24 mouse cellular contexts compared by ENCODE assay signal in genomic region chr6:95676439-95676838, GRCm38 (mm10). TPM values are rescaled to one million over a fixed set of nuclear protein-coding genes. Genes with fewer than 3 reads are reported as not detected.
DNase-seq lines count a peak whose midpoint lies in the region; ATAC-seq lines count a peak whose summit lies in the region.
"Had no signal": no experiment of that assay in that cellular context is flagged by ENCODE, and none has a peak within 500 bp of the region (broad histone marks: within the 10 kb centered on the region; RNA-seq: fewer than 3 reads in every experiment).

No protein-coding gene starts in this region.

- 4% methylated on average over 4 of the region's 4 CpGs for WGBS in heart, embryonic 12.5 days
- WGBS in liver, embryonic 11.5 days: 15% methylated on average over 4 of the region's 4 CpGs
- WGBS in liver, embryonic 13.5 days (ENCODE audit: insufficient replicate concordance): 25% methylated on average over 4 of the region's 4 CpGs

- no peak overlapping the region for H3K9ac ChIP-seq in heart, embryonic 12.5 days
- no peak overlapping the region for H3K9ac ChIP-seq in liver, embryonic 11.5 days (ENCODE audit: low read depth, low read length)
- no peak overlapping the region for H3K9ac ChIP-seq in liver, embryonic 13.5 days
- H3K9ac ChIP-seq: embryonic facial prominence, embryonic 12.5 days; forebrain, embryonic 13.5 days had no signal

- H3K4me1 ChIP-seq in heart, embryonic 12.5 days (replicated peaks): peaks cover 58% of the 10 kb centered on the region
- H3K4me1 ChIP-seq in liver, embryonic 11.5 days (replicated peaks; ENCODE audit: control insufficient read depth, insufficient read depth, low read length): peaks cover 9% of the 10 kb centered on the region; the same call in 1 of the 2 replicates
- H3K4me1 ChIP-seq in liver, embryonic 13.5 days (replicated peaks): peaks cover 22% of the 10 kb centered on the region

- H3K9me3 ChIP-seq in heart, embryonic 12.5 days (replicated peaks): no peaks in the 10 kb centered on the region
- no peaks in the 10 kb centered on the region for H3K9me3 ChIP-seq in liver, embryonic 11.5 days (ENCODE audit: control insufficient read depth, low read length)
- H3K9me3 ChIP-seq in liver, embryonic 13.5 days (replicated peaks): no peaks in the 10 kb centered on the region
- H3K9me3 ChIP-seq: embryonic facial prominence, embryonic 10.5 days; embryonic facial prominence, embryonic 12.5 days; forebrain, embryonic 13.5 days; G1E had no signal

- H3K27ac ChIP-seq in heart, embryonic 12.5 days (ENCODE audit: poor library complexity, severe bottlenecking): no peak overlapping the region
- no peak overlapping the region for H3K27ac ChIP-seq in liver, embryonic 11.5 days (ENCODE audit: low read depth, low read length)
- no peak overlapping the region for H3K27ac ChIP-seq in liver, embryonic 13.5 days
- H3K27ac ChIP-seq: embryonic facial prominence, embryonic 12.5 days; forebrain, embryonic 13.5 days had no signal

- 0 out of 2 replicates have a peak, but pooled peaks have one; percentile 18 for ATAC-seq in heart, embryonic 12.5 days (ENCODE audit: insufficient number of reproducible peaks, low FRiP score)
- ATAC-seq in liver, embryonic 11.5 days (replicated peaks; ENCODE audit: low FRiP score): peak; percentile 58
- peak; percentile 29; the same call in 1 of the 2 replicates for ATAC-seq in liver, embryonic 13.5 days (ENCODE audit: low read depth)
- ATAC-seq: activated CD4-positive, CD25-positive, alpha-beta regulatory T cell, adult 4 months; CD4-positive, CD25-positive, alpha-beta regulatory T cell, adult 4 months; forebrain, embryonic 13.5 days; Patski had no signal

- DNase-seq in heart, adult 11 months: peak; percentile 41
- DNase-seq in heart, adult 9 months (ENCODE audit: low spot score in 2 of 2): no peak
- DNase-seq in heart, postnatal 10 days: no peak
- DNase-seq in liver, embryonic 11.5 days (ENCODE audit: low spot score): no peak
- DNase-seq in liver: no peak
- DNase-seq in liver, embryonic 13.5 days: no peak
- DNase-seq: adrenal gland, adult 8-10 months; adrenal gland, postnatal 14 days; adrenal gland, postnatal 36 days; B cell, adult 2 months; cerebellum, adult 11-12 months; cerebellum, adult 2 months; cerebellum, adult 9-10 months; cerebellum, postnatal 10 days; cerebellum, postnatal 25 days had no signal

- H3K4me2 ChIP-seq in heart, embryonic 12.5 days: no peak overlapping the region
- no peak overlapping the region for H3K4me2 ChIP-seq in liver, embryonic 11.5 days
- H3K4me2 ChIP-seq in liver, embryonic 13.5 days: no peak overlapping the region
- H3K4me2 ChIP-seq: embryonic facial prominence, embryonic 12.5 days; forebrain, embryonic 13.5 days had no signal

- intact Hi-C loops in heart, postnatal 10 days (cut with DNase I): no loop called here

- H3K36me3 ChIP-seq in heart, embryonic 12.5 days: 0 out of 2 replicates have a peak, but pooled peaks cover 3% of the 10 kb centered on the region
- H3K36me3 ChIP-seq in liver, embryonic 11.5 days (ENCODE audit: control insufficient read depth, insufficient read depth, low read length): no peaks in the 10 kb centered on the region; the same call in 1 of the 2 replicates
- H3K36me3 ChIP-seq in liver, embryonic 13.5 days: peaks cover 4% of the 10 kb centered on the region
- H3K36me3 ChIP-seq: embryonic facial prominence, embryonic 12.5 days had no signal

- no peaks in the 10 kb centered on the region for H3K27me3 ChIP-seq in heart, embryonic 12.5 days (replicated peaks)
- no peaks in the 10 kb centered on the region for H3K27me3 ChIP-seq in liver, embryonic 11.5 days (replicated peaks; ENCODE audit: control insufficient read depth, insufficient read depth, low read length)
- no peaks in the 10 kb centered on the region for H3K27me3 ChIP-seq in liver, embryonic 13.5 days
- H3K27me3 ChIP-seq: CH12.LX; embryonic facial prominence, embryonic 12.5 days; forebrain, embryonic 13.5 days; Patski had no signal

- H3K4me3 ChIP-seq in heart, embryonic 12.5 days: no peak overlapping the region
- H3K4me3 ChIP-seq in liver, embryonic 11.5 days (ENCODE audit: low read depth, low read length): no peak overlapping the region
- H3K4me3 ChIP-seq in liver, embryonic 13.5 days (replicated peaks): no peak overlapping the region
- H3K4me3 ChIP-seq: embryonic facial prominence, embryonic 10.5 days; embryonic facial prominence, embryonic 12.5 days; forebrain, embryonic 13.5 days had no signal

RNA-seq across cellular contexts. Expression of gene Suclg2, which starts 42.2 kb away (rescaled TPM):
- 94.7 and 98.7 TPM in 2 replicates for polyA plus RNA-seq in heart, embryonic 12.5 days (2016; fragmentation: Nextera tagmentation; extraction: Ambion mirVana)
- 100 to 1,000 TPM in 1 of 2 experiments, 10 to 100 TPM in 1; 98.0 to 106 TPM for total RNA-seq in heart, postnatal 10 days (2021)
- 83.0 and 92.7 TPM in 2 replicates for polyA plus RNA-seq in liver, embryonic 11.5 days (2014; fragmentation: Nextera tagmentation; extraction: Ambion mirVana)
- polyA plus RNA-seq in liver, embryonic 13.5 days (2015; fragmentation: Nextera tagmentation; extraction: Ambion mirVana): 40.6 and 49.9 TPM in 2 replicates
